Mouse (Mus musculus): Measurements from ENCODE around the gene Chmp5. TPM values are rescaled to one million over a fixed set of nuclear protein-coding genes. Genes with fewer than 3 reads are reported as not detected.

Gene Chmp5
- total RNA-seq, 2 experiments from 2014 or later, result 26.7 to 27.9 TPM

DNA sequence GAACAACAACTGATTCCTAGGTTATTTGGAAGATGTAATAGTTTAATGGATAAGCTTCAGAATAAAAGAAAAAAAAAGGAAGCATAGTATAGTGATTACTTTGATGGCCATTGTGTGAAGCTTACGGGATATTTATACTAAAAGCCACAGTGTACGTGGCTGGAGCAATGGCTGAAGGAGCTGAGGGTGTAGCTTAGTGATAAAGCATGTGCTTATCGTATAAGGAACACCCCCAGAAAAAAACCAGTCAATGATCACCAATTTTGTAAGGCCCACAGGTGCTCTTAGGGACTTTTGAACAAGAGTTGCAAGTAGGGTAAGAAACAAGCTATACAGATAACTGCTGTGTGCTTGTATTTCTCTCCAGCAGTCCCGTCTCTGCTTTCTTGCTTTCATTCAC lies 49.7 kb downstream of the Chmp5 start:
- intact Hi-C loops (cut with DNase I; ENCODE audit: low total_unique reads), result no loop called here
- no peak for DNase-seq

GRCm38 (mm10) chr4:41000271-41000670 lies 52.1 kb downstream of the Chmp5 start:
- DNase-seq, result no peak
- intact Hi-C loops (cut with DNase I; ENCODE audit: low total_unique reads), result no loop called here

- DNase-seq, result no peak
- intact Hi-C loops (cut with DNase I; ENCODE audit: low total_unique reads), result no loop called here
Measured at GRCm38 (mm10) chr4:41000842-41001639, 52.8 kb downstream of the Chmp5 start.

GRCm38 (mm10) chr4:41013351-41013750 lies 65.1 kb downstream of the Chmp5 start:
- no peak for DNase-seq
- intact Hi-C loops (cut with DNase I; ENCODE audit: low total_unique reads), result no loop called here

Small RNAs within 50 kb of the gene (microRNA-seq; reads per million reads assigned to microRNA genes)
- gene Mir3094, result 0.32 to 1.0 reads per million in 2 experiments

Other genes starting within 250 kb of the Chmp5 start
- gene Aptx, start 245.2 kb upstream of the Chmp5 start, total RNA-seq (2021), result 10 to 100 TPM; 12.9 to 13.0 TPM
- gene Dnaja1, start 226.3 kb upstream of the Chmp5 start, total RNA-seq (2021), result 10 to 100 TPM; 43.2 to 59.6 TPM
- 10 to 100 TPM; 28.8 to 29.4 TPM for gene Smu1, start 190.5 kb upstream of the Chmp5 start, total RNA-seq (2021)
- gene B4galt1, start 94.4 kb upstream of the Chmp5 start, total RNA-seq (2021), result 10 to 100 TPM; 36.3 to 38.8 TPM
- not detected for gene Spink4, start 28.4 kb upstream of the Chmp5 start, total RNA-seq (2021)
- gene Bag1, start 113 bp upstream of the Chmp5 start, total RNA-seq (2021), result 100 to 1,000 TPM; 147 to 150 TPM
- gene Nfx1, start 22.5 kb downstream of the Chmp5 start, total RNA-seq (2021), result 10 to 100 TPM; 18.3 to 18.9 TPM
- 10 to 100 TPM; 11.4 to 14.5 TPM for gene Aqp7, start 99.7 kb downstream of the Chmp5 start, total RNA-seq (2021)
- not detected for gene Aqp3, start 149.8 kb downstream of the Chmp5 start, total RNA-seq (2021)
- gene Nol6, start 176.0 kb downstream of the Chmp5 start, total RNA-seq (2021), result 10 to 100 TPM; 15.3 to 16.6 TPM
- 10 to 100 TPM; 77.4 to 84.4 TPM for gene Ube2r2, start 187.3 kb downstream of the Chmp5 start, total RNA-seq (2021)